Mouse (Mus musculus): ENCODE data around the gene Slfn9. TPM values are rescaled to one million over a fixed set of nuclear protein-coding genes. Genes with fewer than 3 reads are reported as not detected.
"Not testable (repeated sequence)": the region's sequence is repeated elsewhere in the genome, so short reads cannot be mapped to it uniquely, and the experiment has no call there.

Slfn9 gene
- polyA plus RNA-seq, 2 experiments = 3.8 to 5.6 TPM

- Histone ChIP-seq H3K27ac (no peak within 1 kb of the TSS), H3K9ac (replicated peaks) (no peak within 1 kb of the TSS), H3K9me3 (ENCODE audit: control insufficient read depth, low read length) (no peaks in the 10 kb centered on the region), H3K27me3 (ENCODE audit: control insufficient read depth, insufficient read depth, low read length) (no peaks in the 10 kb centered on the region), H3K4me3 (ENCODE audit: insufficient read depth in 1 of 2, low read depth in 2 of 2, low read length in 2 of 2) (no peak within 1 kb of the TSS), H3K4me2 (ENCODE audit: low read depth) (peak within 1 kb of the TSS; percentile 15), H3K4me1 (replicated peaks; ENCODE audit: control insufficient read depth in 2 of 2, insufficient read depth in 2 of 2, low read length in 1 of 2) (no peaks in the 10 kb centered on the region), H3K36me3 (replicated peaks; ENCODE audit: control insufficient read depth, insufficient read depth, low read depth) (no peaks in the 10 kb centered on the region)
- no peak for TF ChIP-seq EP300 (IDR thresholded peaks at IDR 0.05; ENCODE audit: low read depth)
- TF ChIP-seq CTCF (IDR thresholded peaks at IDR 0.05; ENCODE audit: low read depth) = no peak
- 25% methylated on average over 5 of the region's 5 CpGs for whole genome bisulfite sequencing (ENCODE audit: insufficient replicate concordance)
- ATAC-seq (ENCODE audit: insufficient read depth) (no peak), DNase-seq (ENCODE audit: low read depth in 3 of 3, low spot score in 3 of 3) (no peak)
Measured at GRCm38 (mm10) chr11:83020621-83021020, 29.0 kb upstream of the Slfn9 start, which contains the start of gene Slfn8. Gene Slfn8 (minus strand): TSS chr11:83020810.

- not testable (repeated sequence) for H3K9me3 ChIP-seq (ENCODE audit: control insufficient read depth, low read length); H3K9ac ChIP-seq (replicated peaks); H3K36me3 ChIP-seq (replicated peaks; ENCODE audit: control insufficient read depth, insufficient read depth, low read depth); H3K27me3 ChIP-seq (ENCODE audit: control insufficient read depth, insufficient read depth, low read length); H3K4me1 ChIP-seq (replicated peaks; ENCODE audit: control insufficient read depth in 2 of 2, insufficient read depth in 2 of 2, low read length in 1 of 2); ATAC-seq (ENCODE audit: insufficient read depth); H3K4me3 ChIP-seq (ENCODE audit: insufficient read depth in 1 of 2, low read depth in 2 of 2, low read length in 2 of 2); H3K27ac ChIP-seq
- DNase-seq (ENCODE audit: low read depth in 3 of 3, low spot score in 3 of 3) = peak in 1 of 3 experiments; percentile 7
- peak overlapping the region; percentile 15 for H3K4me2 ChIP-seq (ENCODE audit: low read depth)
- WGBS (ENCODE audit: insufficient replicate concordance) = 60% methylated on average over 18 of the region's 18 CpGs
Measured at GRCm38 (mm10) chr11:83019561-83020519, 28.2 kb upstream of the Slfn9 start.

GRCm38 (mm10) chr11:83016093-83016492, 24.5 kb upstream of the Slfn9 start:
- H3K4me2 ChIP-seq (ENCODE audit: low read depth) = no peak overlapping the region
- no peaks in the 10 kb centered on the region for H3K36me3 ChIP-seq (replicated peaks; ENCODE audit: control insufficient read depth, insufficient read depth, low read depth)
- no peak overlapping the region for H3K27ac ChIP-seq
- no peaks in the 10 kb centered on the region for H3K9me3 ChIP-seq (ENCODE audit: control insufficient read depth, low read length)
- H3K9ac ChIP-seq (replicated peaks) = no peak overlapping the region
- no peaks in the 10 kb centered on the region for H3K27me3 ChIP-seq (ENCODE audit: control insufficient read depth, insufficient read depth, low read length)
- no peaks in the 10 kb centered on the region for H3K4me1 ChIP-seq (replicated peaks; ENCODE audit: control insufficient read depth in 2 of 2, insufficient read depth in 2 of 2, low read length in 1 of 2)
- ATAC-seq (ENCODE audit: insufficient read depth) (no peak), DNase-seq (ENCODE audit: low read depth in 3 of 3, low spot score in 3 of 3) (no peak)
- TF ChIP-seq CTCF (IDR thresholded peaks at IDR 0.05; ENCODE audit: low read depth) (no peak), EP300 (IDR thresholded peaks at IDR 0.05; ENCODE audit: low read depth) (no peak)
- no peak overlapping the region for H3K4me3 ChIP-seq (ENCODE audit: insufficient read depth in 1 of 2, low read depth in 2 of 2, low read length in 2 of 2)

GRCm38 (mm10) chr11:83013356-83013755, 21.7 kb upstream of the Slfn9 start:
- no peaks in the 10 kb centered on the region for H3K9me3 ChIP-seq (ENCODE audit: control insufficient read depth, low read length)

GRCm38 (mm10) chr11:82990612-82991385, 831 bp downstream of the Slfn9 start:
- not testable (repeated sequence) for H3K27ac ChIP-seq
- WGBS (ENCODE audit: insufficient replicate concordance) = 14% methylated on average over 19 of the region's 19 CpGs

More at GRCm38 (mm10) chr11:83013356-83013755, 21.7 kb upstream of the Slfn9 start:
- H3K36me3 ChIP-seq (replicated peaks; ENCODE audit: control insufficient read depth, insufficient read depth, low read depth) = no peaks in the 10 kb centered on the region
- TF ChIP-seq EP300 (IDR thresholded peaks at IDR 0.05; ENCODE audit: low read depth) (no peak), CTCF (IDR thresholded peaks at IDR 0.05; ENCODE audit: low read depth) (no peak)
- H3K4me1 ChIP-seq (replicated peaks; ENCODE audit: control insufficient read depth in 2 of 2, insufficient read depth in 2 of 2, low read length in 1 of 2) = no peaks in the 10 kb centered on the region
- no peak overlapping the region for H3K9ac ChIP-seq (replicated peaks)
- H3K27ac ChIP-seq = no peak overlapping the region
- H3K4me3 ChIP-seq (ENCODE audit: insufficient read depth in 1 of 2, low read depth in 2 of 2, low read length in 2 of 2) = no peak overlapping the region
- H3K4me2 ChIP-seq (ENCODE audit: low read depth) = no peak overlapping the region
- 55% methylated on average over 1 of the region's 1 CpGs for WGBS (ENCODE audit: insufficient replicate concordance)
- ATAC-seq (ENCODE audit: insufficient read depth) (no peak), DNase-seq (ENCODE audit: low read depth in 3 of 3, low spot score in 3 of 3) (no peak)
- no peaks in the 10 kb centered on the region for H3K27me3 ChIP-seq (ENCODE audit: control insufficient read depth, insufficient read depth, low read length)

More at GRCm38 (mm10) chr11:82990612-82991385, 831 bp downstream of the Slfn9 start:
- peak overlapping the region; percentile 58 for H3K9ac ChIP-seq (replicated peaks)
- DNase-seq (ENCODE audit: low read depth in 3 of 3, low spot score in 3 of 3) (peak in 1 of 3 experiments; percentile 19), ATAC-seq (ENCODE audit: insufficient read depth) (peak; percentile 71; the same call in 1 of the 2 replicates)
- H3K9me3 ChIP-seq (ENCODE audit: control insufficient read depth, low read length); H3K27me3 ChIP-seq (ENCODE audit: control insufficient read depth, insufficient read depth, low read length); H3K36me3 ChIP-seq (replicated peaks; ENCODE audit: control insufficient read depth, insufficient read depth, low read depth); H3K4me1 ChIP-seq (replicated peaks; ENCODE audit: control insufficient read depth in 2 of 2, insufficient read depth in 2 of 2, low read length in 1 of 2): not testable (repeated sequence)
- H3K4me3 ChIP-seq (ENCODE audit: insufficient read depth in 1 of 2, low read depth in 2 of 2, low read length in 2 of 2) = peak overlapping the region; percentile 58 to 82
- peak overlapping the region; percentile 72 for H3K4me2 ChIP-seq (ENCODE audit: low read depth)
